Mouse (Mus musculus): ENCODE measurements at regions not wholly inside any gene's neighbourhood (a gene's known extent, or its start where the extent isn't known, plus 50 kb on each side); places are given as distances from the start of the nearest gene placed in this dataset.

DNA sequence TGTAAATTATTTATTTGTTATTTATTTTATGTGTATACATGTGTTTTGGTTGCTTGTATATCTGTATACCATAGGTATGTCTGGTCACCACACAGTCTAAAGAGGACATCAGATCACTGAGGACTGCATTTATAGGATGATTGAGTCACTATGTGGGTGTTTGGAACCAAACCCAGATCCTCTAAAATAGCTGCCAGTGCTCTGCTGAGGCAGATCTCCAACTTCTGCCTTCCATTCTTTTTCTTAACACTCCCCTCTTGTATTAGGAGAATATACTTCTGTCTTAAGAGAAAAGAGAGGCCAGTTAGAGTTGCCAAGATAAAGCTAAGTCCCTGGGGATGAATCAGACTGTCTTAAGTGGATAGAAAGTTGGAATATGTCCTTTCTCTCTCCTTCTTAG lies 424.2 kb downstream of the Cntn6 start:
- DNase-seq (ENCODE audit: low spot score in 2 of 2) = no peak

DNA sequence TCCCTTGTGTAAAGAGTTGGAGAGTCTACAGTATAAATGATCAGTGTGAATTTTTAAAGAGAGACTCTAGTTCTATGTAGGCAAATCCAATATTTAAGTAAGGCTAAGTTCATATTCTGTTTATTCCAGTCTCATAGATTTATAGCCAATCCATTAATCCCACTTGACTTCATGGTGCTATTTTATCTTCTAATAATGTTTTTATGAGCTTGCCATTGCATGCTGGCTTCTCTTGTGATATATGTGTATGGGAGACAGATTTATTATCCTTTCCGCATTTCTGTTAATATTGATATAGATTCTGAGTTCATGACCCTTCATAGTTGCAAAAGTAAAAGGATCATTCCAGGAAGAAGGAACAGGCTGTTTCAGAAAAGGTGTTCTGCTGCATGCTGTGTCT lies 430.0 kb downstream of the Cntn6 start:
- DNase-seq (ENCODE audit: low spot score in 2 of 2) = no peak

DNA sequence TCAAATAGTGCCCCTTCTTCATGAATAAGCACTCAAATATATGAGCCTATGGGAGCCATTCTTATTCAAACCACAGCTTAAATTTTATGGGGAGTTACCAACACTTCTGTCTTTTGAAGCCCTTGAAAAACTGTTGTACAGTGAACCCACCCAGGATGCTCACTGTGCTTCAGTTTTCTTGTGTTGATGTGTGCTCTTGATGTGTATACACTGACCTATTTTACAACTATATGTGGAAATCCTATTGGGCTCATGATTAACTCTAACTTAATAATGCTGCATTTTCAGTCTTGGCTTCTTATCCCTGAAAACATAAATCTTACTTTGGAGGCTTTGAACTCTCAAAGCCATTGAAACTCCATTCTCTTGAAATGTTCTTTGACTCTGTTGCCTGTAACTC lies 433.5 kb downstream of the Cntn6 start:
- DNase-seq (ENCODE audit: low spot score in 2 of 2) = no peak

DNA sequence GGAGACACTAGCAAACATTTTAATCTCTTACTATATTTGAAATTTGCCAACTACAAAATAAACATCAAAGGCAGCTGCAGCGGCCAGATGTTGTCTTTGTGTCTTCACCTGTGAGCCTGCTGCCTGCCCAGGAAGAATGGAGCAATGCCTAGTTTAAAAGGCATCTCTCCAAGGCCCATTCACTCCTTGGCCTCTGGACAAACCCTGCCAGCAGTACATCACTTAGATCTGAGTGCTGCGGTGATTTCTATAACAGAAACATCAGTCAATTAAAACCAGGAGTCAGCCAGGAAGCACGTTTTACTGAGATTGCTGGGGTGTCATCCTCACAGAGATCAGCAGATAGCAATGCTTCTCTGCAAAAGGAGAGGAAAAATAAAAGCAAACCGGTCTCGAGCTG lies 437.7 kb downstream of the Cntn6 start:
- no peak for DNase-seq (ENCODE audit: low spot score in 2 of 2)

DNA sequence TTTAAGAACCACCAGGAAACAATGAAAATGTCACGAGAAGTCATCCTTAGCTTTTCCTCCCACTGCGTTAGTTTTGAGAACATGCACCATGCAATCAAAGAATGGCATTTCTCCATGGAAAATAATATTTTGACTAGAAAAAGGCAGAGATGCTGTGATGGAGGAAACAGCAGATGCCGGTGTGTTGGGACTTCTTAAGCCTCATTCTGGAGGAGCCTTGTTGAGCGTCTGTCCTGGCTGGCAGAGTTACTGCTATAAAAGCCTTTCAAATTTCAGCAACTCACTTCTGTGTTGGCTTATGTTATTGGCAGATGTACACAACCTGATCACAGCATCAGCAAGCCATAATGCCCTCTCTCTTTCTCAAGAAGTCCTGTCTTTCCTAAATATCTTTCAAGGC lies 439.6 kb downstream of the Cntn6 start:
- DNase-seq (ENCODE audit: low spot score in 2 of 2) = no peak

DNA sequence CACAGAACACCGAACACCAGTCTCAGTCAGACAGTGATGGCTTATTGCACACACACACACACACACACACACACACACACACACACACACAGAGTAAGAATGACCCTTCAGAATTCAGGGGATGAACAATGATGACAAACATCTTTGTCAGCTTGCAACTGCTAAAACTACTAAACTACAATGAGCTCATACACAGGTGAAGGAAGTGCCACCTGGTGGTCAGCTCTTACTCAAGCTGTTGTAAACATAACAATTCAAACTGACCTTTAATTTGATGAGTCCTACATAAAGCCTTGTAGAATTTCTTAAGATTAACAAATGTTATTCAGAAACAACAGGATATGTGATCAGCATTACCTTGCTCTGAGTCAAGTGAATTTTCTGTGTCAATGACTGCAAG lies 446.5 kb downstream of the Cntn6 start:
- no peak for DNase-seq (ENCODE audit: low spot score in 2 of 2)

DNA sequence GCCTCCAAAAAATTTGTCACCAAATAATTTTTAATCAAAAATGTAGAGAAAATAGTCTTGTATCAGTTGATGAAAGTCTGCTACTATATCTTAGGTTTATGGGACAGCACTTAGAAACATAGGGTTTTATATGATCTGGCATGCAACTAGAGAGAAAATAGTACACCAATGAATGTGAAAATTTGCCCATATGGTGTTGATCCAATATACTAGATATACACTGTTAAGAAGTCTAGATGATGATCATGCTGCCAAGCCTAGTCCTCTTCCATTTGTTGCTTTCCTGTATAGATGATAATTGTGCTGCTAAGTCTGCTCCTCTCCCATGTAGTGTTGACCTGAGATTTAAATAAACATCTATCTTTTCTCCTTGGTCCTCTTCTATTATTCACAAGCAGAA lies 481.9 kb downstream of the Cntn6 start:
- DNase-seq (ENCODE audit: low spot score in 2 of 2) = no peak

DNA sequence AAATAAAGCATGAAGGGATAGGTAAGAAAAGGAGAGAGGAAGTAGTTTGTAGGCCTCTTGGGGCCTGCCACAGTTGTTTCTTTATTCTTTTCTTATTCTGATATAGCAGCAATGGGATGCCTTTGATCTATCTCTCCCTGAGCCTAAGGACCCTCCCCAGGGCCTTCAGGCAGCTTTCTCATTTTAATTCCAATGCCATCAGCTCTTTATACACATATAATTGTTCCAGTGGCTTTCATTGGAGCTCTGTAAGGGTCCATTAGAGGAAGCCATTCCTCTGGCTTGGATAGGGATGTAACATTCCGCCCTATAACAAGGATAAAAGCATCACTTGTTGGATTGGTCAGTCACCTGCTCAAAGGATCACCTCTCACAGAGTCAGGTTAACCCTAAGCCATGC lies 491.6 kb downstream of the Cntn6 start:
- DNase-seq (ENCODE audit: low spot score in 2 of 2) = no peak

DNA sequence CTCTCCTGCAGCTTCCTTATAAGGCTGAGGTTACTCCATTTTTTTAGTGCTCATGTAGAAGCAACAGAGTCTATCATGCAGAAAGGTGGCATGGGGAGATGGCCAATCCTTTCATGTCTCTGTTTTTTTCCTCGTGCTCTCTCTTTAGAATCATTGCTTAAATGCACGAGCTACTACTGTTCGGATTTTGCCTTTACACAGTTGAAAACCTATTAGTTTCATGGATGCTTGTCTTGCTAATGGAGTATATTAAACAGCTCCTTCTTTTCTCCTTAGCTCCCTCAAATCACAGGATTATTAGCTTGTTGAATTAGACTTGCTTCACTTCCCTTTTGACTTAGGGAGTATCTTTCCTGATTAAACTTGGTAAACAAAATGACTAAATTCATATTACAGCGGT lies 497.3 kb downstream of the Cntn6 start:
- DNase-seq (ENCODE audit: low spot score in 2 of 2) = no peak

DNA sequence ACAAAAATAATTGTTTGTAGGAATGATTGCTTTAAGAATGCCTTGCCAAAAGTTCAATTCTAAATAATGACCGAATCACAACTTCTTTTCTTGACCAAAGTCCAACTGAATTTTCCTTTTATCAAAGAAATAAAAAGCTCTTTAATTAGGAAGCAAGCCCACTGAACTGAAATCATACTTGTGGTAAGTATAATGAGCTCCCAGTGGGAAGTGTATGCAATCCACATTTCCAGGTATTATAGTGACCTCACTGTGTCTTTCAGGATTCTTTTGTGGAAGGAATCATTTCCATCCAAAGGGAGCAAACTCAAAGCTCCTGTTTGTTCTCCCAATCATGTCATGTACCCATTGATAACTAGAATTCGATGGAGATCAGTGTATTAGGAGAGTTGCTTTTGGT lies 497.8 kb downstream of the Cntn6 start:
- no peak for DNase-seq (ENCODE audit: low spot score in 2 of 2)

DNA sequence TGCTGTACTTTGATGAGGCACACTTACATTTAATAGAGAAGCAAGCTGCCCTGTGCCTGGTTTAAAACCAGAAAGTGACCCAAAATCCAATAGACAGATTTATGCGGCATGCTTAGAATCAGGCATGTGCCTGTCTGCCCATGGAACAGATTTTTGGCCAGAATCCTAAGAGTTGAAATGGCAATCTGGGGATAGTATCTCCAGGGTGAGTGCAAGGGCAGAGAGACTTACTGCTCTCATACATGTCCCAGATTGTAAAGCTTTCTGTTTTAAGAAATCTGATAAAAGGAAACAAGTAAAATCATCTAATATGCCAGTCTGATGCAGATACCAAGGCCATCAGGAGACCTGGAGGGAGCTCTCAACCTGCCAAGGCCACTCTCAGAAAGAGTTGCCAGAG lies 507.0 kb downstream of the Cntn6 start:
- DNase-seq (ENCODE audit: low spot score in 2 of 2) = peak; percentile 4 to 14

DNA sequence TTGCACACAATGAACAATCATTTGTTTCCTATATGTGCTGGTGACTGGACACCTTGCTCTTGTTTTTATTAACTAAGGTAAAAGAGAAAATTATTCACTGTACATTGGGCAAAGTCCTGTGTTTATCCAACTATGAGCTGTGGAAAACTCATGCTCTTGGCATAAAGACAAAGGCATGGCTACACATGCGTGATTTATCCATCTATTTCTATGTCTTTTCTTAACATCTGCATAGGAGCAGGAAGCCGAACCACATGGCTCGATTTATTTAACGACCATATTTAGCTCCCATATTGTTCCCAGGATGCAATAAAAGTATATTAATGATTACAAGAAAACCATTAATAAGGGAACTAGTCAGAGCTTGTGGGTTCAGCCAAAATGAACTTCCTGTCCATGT lies 528.1 kb downstream of the Cntn6 start:
- DNase-seq (ENCODE audit: low spot score in 2 of 2) = no peak

DNA sequence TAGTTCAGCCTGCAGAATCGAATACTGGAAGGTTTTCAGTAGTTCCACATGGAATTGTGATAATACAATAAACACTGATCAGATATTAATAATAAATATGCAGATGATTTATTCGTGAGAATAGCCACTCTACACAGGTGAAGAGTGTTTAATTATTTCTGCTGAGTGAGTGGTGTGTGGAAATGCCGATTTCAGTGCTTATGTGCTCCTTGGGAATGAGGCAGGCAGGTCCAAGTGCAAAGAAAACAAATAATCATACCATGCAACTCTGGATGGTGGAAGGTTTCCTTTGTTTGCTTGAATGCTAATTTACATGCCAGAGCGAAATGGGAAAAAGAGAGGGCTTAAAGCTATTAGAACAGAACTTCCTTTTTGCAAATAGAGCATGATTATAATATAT lies 528.6 kb downstream of the Cntn6 start:
- no peak for DNase-seq (ENCODE audit: low spot score in 2 of 2)

DNA sequence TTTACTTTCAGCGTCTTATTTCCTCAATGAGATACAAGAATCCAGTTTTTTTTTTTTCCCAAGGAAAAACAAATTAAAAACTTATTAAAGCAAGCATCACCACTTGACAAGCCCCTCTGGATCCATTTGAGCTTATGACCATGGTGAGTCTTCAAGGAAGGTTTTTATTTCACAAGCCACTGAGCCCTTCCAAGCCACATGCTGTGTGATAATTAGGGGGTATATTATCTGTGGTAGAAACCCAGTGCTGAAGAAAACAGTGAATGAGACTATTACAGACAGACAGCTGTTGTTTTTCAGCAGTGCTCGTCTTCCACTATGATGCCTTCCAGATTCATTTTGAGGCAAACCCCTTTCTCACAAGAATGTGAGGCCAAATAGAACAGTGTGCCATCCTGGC lies 573.6 kb downstream of the Cntn6 start:
- DNase-seq (ENCODE audit: low spot score in 2 of 2) = no peak

DNA sequence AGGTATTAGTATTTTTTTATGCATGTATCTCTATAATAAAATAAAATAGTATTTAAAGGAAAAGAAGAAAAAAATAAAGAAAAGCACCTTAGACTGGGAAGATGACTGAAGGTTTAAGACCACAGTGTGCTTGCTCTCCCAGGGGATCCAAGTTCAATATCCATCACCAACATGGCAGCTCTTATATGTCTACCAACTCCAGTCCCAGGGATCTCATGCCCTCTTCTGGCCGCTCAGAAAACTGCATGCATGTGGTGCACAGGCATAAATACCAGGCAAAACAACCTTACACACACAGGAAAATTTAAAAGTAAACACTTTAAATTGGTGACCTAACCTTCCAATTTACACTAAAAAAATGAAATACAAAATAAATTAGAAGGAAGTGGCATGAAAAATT lies 586.6 kb upstream of the Cntn4 start:
- DNase-seq (ENCODE audit: low spot score in 2 of 2) = peak; percentile 38 to 44
